Mouse (Mus musculus) liver, adult 2 months (tissue): ENCODE data around the gene Intu. TPM values are rescaled to one million over a fixed set of nuclear protein-coding genes. Genes with fewer than 3 reads are reported as not detected.

ENCODE experiments used
- DNase-seq: peaks from one replicate; pipeline ENCODE4 v3.0.0-alpha.2; 2011; ENCODE audit warnings: low read depth, low spot score; ENCODE audit errors: extremely low read depth
- H3K27ac ChIP-seq: fragments of 200-500 bp; replicated peaks from 2 replicates; pipeline ENCODE4 v1.5.1; 2012; ENCODE audit warnings: low read depth, mild to moderate bottlenecking, control low read depth, inconsistent platforms, low read length; ENCODE audit not compliant: insufficient read depth
- H3K27me3 ChIP-seq: fragments of 200-500 bp; 2 replicates; pipeline ENCODE4 v1.6.1; 2012; ENCODE audit warnings: mild to moderate bottlenecking, moderate library complexity, low read length, inconsistent platforms; ENCODE audit not compliant: control insufficient read depth, insufficient read depth
- H3K36me3 ChIP-seq: fragments of 200-500 bp; 2 replicates; pipeline ENCODE4 v1.6.1; 2012; ENCODE audit warnings: low read length, inconsistent platforms; ENCODE audit not compliant: control insufficient read depth, insufficient read depth
- H3K4me1 ChIP-seq: fragments of 200-500 bp; 2 replicates; pipeline ENCODE4 v1.6.1; 2011; ENCODE audit warnings: low read length; ENCODE audit not compliant: control insufficient read depth, insufficient read depth
- H3K4me3 ChIP-seq: fragments of 200-500 bp; 2 replicates; pipeline ENCODE4 v1.5.1; 2011; ENCODE audit warnings: low read depth, mild to moderate bottlenecking, control low read depth, low read length, moderate library complexity; ENCODE audit not compliant: insufficient read depth
- H3K79me2 ChIP-seq: fragments of 200-500 bp; 2 replicates; pipeline ENCODE4 v1.6.1; 2012; ENCODE audit warnings: inconsistent platforms, mild to moderate bottlenecking, low read length, moderate library complexity; ENCODE audit not compliant: control insufficient read depth, insufficient read depth
- H3K9ac ChIP-seq: fragments of 200-500 bp; 2 replicates; pipeline ENCODE4 v1.6.1; 2012; ENCODE audit warnings: low read depth, mild to moderate bottlenecking, control low read depth, inconsistent platforms, low read length
- CTCF ChIP-seq: fragments of 200-500 bp; IDR thresholded peaks from 2 replicates; pipeline ENCODE4 v1.5.1; 2011; ENCODE audit warnings: low read depth, low read length, control low read depth
- POLR2A ChIP-seq: fragments of 200-500 bp; IDR thresholded peaks from 2 replicates; pipeline ENCODE4 v1.6.1; 2011; ENCODE audit warnings: low read length, control low read depth; ENCODE audit not compliant: insufficient read depth; ENCODE audit errors: extremely low read depth
- WGBS: fragments of 180-500 bp; shearing (Covaris S2); methylation state at CpG from one replicate; pipeline ENCODE4 v1.1.7; 2018; 5-methylcytosine and 5-hydroxymethylcytosine counted together
- polyA plus RNA-seq: library from polyadenylated mRNA; depleted of rRNA; stranded (reverse); fragments of >200 nt; gene quantifications from 2 replicates; pipeline ENCODE4 v1.2.3, GENCODE M21; 2012
- total RNA-seq: library from RNA; depleted of rRNA; stranded (reverse); fragments of >200 nt; gene quantifications from 2 replicates; pipeline ENCODE4 v1.2.3, GENCODE M21; 2014

The Intu gene
- total and polyA plus RNA-seq, 2 experiments, result 0.82 to 2.2 TPM

DNA sequence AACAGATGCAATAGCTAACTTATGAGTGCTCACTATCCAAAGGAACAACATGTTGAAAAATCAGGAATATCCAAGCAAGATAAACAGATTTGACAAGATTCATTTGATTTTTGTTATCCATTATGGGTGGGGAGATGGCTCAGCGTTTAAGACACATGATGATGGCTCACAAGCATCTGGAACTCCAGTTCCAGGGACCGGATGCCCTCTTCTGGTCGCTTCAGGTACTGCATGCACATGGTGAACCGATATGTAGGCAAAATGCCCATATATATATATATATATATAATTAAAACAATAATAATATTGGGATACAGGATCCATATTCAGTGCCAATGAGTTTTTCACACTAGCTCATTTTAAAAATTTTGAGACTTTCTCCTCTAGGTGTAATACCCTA lies 5.7 kb upstream of the Intu start:
- Histone ChIP-seq H3K4me3 (no peak overlapping the region), H3K36me3 (no peaks in the 10 kb centered on the region), H3K27me3 (no peaks in the 10 kb centered on the region), H3K9ac (no peak overlapping the region), H3K79me2 (no peaks in the 10 kb centered on the region), H3K4me1 (no peaks in the 10 kb centered on the region), H3K27ac (no peak overlapping the region)
- DNase-seq, result peak; percentile 12
- 26% methylated on average over 4 of the region's 4 CpGs for WGBS
- TF ChIP-seq CTCF (peak; percentile 70), POLR2A (no peak)

DNA sequence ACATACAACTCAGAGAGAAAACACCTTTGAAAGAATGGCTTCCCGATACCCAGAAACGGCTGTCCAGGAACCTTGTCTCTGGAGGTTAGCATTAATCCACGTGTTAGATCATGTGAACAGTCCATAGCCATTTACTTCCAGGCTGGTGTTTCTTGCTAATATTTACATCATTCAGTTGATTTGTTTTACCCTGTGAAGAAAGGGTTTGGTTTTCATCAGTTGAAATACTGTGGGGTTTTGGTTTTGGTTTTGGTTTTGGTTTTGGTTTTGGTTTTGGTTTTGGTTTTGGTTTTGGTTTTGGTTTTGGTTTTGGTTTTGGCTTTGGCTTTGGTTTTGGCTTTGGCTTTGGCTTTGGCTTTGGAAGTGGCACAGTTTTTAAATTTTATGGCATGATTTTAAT lies 5.0 kb upstream of the Intu start:
- H3K36me3 ChIP-seq, result no peaks in the 10 kb centered on the region

DNA sequence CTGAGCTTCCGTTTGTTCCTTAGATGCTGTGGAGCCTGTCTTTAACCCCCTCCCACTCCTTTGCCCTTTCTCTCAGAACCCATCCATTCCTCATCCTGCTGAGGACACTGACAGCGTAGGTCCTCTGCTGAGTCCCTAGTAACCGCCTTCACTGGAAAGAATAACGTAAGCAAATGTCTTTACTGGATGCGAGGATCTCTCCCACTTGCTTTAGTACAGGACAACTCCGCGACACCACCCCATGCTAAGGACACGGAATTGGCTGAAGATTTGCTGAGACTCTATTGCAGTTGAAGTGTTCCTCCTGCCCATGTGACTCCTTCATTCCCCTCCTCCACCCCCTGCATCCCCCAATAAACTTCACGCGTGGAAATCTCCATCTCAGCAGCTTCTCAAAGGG lies 3.9 kb upstream of the Intu start:
- TF ChIP-seq CTCF (no peak), POLR2A (no peak)
- no peak for DNase-seq
- peaks cover 2% of the 10 kb centered on the region; the same call in 1 of the 2 replicates for H3K27me3 ChIP-seq
- H3K36me3 ChIP-seq, result no peaks in the 10 kb centered on the region
- 74% methylated on average over 10 of the region's 10 CpGs for WGBS
- H3K9ac ChIP-seq, result no peak overlapping the region
- H3K27ac ChIP-seq, result no peak overlapping the region
- no peak overlapping the region for H3K4me3 ChIP-seq
- no peaks in the 10 kb centered on the region for H3K79me2 ChIP-seq
- H3K4me1 ChIP-seq, result peaks cover 4% of the 10 kb centered on the region; the same call in 1 of the 2 replicates

More for the DNA sequence above, 5.0 kb upstream of the Intu start:
- Histone ChIP-seq H3K4me3 (no peak overlapping the region), H3K9ac (no peak overlapping the region), H3K4me1 (peaks cover 2% of the 10 kb centered on the region; the same call in 1 of the 2 replicates), H3K27ac (no peak overlapping the region), H3K27me3 (no peaks in the 10 kb centered on the region), H3K79me2 (no peaks in the 10 kb centered on the region)
- 93% methylated on average over 3 of the region's 3 CpGs for WGBS
- DNase-seq, result no peak
- TF ChIP-seq CTCF (no peak), POLR2A (no peak)

DNA sequence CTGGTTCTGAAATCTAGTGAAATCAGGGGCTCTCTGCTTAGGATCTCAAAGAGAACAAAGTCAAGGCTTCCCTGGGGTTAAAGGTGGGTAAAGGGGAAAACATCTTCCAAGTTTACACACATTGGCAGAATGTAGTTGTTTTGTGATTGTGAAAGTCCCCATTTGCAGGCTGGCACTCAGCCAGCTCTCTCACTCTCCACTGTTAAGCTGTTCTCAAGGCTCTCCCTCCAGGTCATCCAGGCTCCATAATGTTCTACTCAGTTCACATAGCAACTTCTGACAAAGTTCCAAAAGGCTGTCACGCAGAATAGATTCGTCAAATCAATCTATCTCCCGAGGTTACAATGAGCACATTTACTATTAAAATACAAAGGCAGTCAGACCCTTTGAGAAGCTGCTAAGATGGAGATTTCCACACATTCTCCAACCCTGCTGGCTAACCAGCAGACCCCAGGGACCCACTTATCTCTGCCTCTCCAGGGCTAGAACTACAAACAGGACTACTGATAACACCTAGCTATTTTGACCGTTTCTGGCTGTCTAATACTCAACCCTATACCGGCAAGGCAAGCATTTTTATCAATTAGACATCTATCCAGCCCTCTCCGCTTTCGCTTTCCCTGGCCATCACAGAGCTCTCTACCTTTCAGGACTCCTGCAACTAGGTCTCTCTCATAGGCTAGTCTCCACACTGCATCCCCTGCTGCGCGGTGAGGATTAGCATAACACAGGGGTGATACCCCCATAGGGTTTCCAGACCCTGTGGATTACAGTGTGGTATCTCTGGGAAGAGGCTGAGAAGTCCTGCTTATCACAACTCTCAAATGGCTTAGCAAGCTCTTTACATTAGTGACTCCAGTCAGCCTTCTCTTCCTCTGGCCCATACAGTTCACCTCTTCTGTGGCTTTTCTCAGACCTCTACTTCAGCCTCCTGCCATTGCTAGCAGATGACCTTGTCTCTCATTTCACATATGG lies 2.8 kb upstream of the Intu start:
- Histone ChIP-seq H3K4me1 (peaks cover 4% of the 10 kb centered on the region; the same call in 1 of the 2 replicates), H3K9ac (no peak overlapping the region), H3K27ac (no peak overlapping the region), H3K27me3 (peaks cover 2% of the 10 kb centered on the region; the same call in 1 of the 2 replicates), H3K36me3 (no peaks in the 10 kb centered on the region), H3K4me3 (no peak overlapping the region), H3K79me2 (no peaks in the 10 kb centered on the region)
- DNase-seq, result peak; percentile 32
- TF ChIP-seq POLR2A (no peak), CTCF (no peak)
- 16% methylated on average over 9 of the region's 9 CpGs for whole genome bisulfite sequencing

DNA sequence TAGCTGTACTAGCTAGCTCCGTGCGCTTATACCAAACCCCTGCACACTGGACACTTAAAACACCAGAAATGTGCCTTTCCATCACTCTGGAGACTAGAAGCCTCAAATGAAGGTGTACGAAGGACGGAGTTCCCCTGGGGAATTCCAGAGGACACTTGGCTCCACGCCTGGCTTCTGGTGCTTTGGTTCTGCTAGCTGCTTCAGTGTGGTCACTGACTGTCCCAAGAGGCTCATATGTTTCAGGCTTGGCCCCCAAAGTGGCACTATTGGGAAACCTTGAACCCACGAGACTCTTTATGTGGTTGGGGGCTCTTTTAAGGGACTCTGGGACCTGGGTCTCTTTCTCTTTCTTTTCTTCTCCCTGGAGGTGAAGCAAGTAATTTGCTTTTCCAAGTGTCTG lies 2.1 kb upstream of the Intu start:
- no peaks in the 10 kb centered on the region for H3K36me3 ChIP-seq
- no peak overlapping the region for H3K9ac ChIP-seq
- WGBS, result 47% methylated on average over 6 of the region's 6 CpGs
- no peak overlapping the region for H3K4me3 ChIP-seq
- TF ChIP-seq POLR2A, result no peak
- no peak for TF ChIP-seq CTCF
- DNase-seq, result no peak
- H3K4me1 ChIP-seq, result peaks cover 4% of the 10 kb centered on the region; the same call in 1 of the 2 replicates
- H3K27me3 ChIP-seq, result peaks cover 2% of the 10 kb centered on the region; the same call in 1 of the 2 replicates
- H3K27ac ChIP-seq, result no peak overlapping the region
- H3K79me2 ChIP-seq, result no peaks in the 10 kb centered on the region

DNA sequence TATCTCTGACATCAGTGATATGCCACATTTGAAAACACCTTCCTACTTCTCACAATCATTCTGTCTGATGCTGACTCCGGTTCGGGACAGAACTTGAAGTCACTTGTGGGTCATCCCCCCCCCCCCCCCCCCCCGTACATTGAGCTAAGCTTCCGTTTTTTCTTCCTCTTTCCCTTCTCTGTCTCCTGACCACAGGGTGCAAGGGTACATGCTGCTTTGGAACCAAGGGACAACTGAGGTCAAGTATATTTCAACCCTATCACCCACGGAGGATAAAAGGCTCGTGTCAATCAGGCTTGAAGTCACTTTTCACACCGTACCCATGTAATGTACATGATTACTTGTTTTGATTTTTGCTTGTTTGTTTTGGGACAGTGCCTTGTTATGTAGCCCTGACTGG lies 241 bp upstream of the Intu start:
- no peak overlapping the region for H3K9ac ChIP-seq
- no peak for TF ChIP-seq CTCF
- TF ChIP-seq POLR2A, result no peak
- peaks cover 4% of the 10 kb centered on the region; the same call in 1 of the 2 replicates for H3K4me1 ChIP-seq
- H3K36me3 ChIP-seq, result no peaks in the 10 kb centered on the region
- peaks cover 2% of the 10 kb centered on the region; the same call in 1 of the 2 replicates for H3K27me3 ChIP-seq
- H3K27ac ChIP-seq, result no peak overlapping the region
- 17% methylated on average over 7 of the region's 7 CpGs for whole genome bisulfite sequencing
- DNase-seq, result peak; percentile 37
- H3K4me3 ChIP-seq, result no peak overlapping the region
- H3K79me2 ChIP-seq, result no peaks in the 10 kb centered on the region
